Mouse (Mus musculus): ENCODE data around the gene Clec12b. TPM values are rescaled to one million over a fixed set of nuclear protein-coding genes. Genes with fewer than 3 reads are reported as not detected.

Clec12b gene
- total RNA-seq (2012; rRNA removed): not detected in 2 replicates

- in situ Hi-C loops (cut with MboI; ENCODE audit: low sequenced_read_pairs in 2 of 2, unreplicated experiment in 2 of 2): no loop called here
- no peaks in the 10 kb centered on the region for H3K4me1 ChIP-seq (ENCODE audit: control insufficient read depth in 2 of 2, insufficient read depth in 2 of 2, low read length in 2 of 2, poor library complexity in 1 of 2)
- no peak within 1 kb of the TSS for H3K27ac ChIP-seq (ENCODE audit: insufficient read depth, low read depth, low read length, poor library complexity, severe bottlenecking)
- TF ChIP-seq HCFC1 (IDR thresholded peaks at IDR 0.05; ENCODE audit: borderline replicate concordance, insufficient read depth, low read length) (no peak), CHD2 (IDR thresholded peaks at IDR 0.05; ENCODE audit: low read depth, low read length) (no peak), ZC3H11A (IDR thresholded peaks at IDR 0.05; ENCODE audit: borderline replicate concordance, low read depth, low read length) (no peak), MAFK (IDR thresholded peaks at IDR 0.05; ENCODE audit: insufficient read depth, low read depth, low read length) (no peak), ZNF384 (IDR thresholded peaks at IDR 0.05; ENCODE audit: low read depth, low read length) (no peak)
- no peak within 1 kb of the TSS for H3K4me3 ChIP-seq (ENCODE audit: insufficient read depth in 1 of 2, low read depth in 1 of 2, low read length in 2 of 2, poor library complexity in 1 of 2, severe bottlenecking in 1 of 2)
- no peak for DNase-seq (ENCODE audit: low read depth, low spot score)
- no peaks in the 10 kb centered on the region for H3K36me3 ChIP-seq (ENCODE audit: control insufficient read depth, insufficient read depth, low read length, poor library complexity, severe bottlenecking)
- no peak within 1 kb of the TSS for H3K9ac ChIP-seq (ENCODE audit: insufficient read depth, low read depth, low read length, poor library complexity, severe bottlenecking)
- no peaks in the 10 kb centered on the region for H3K9me3 ChIP-seq (ENCODE audit: control insufficient read depth, insufficient read depth, low read depth, low read length)
These were observed at the start of gene Clec12b for GRCm38 (mm10) chr6:129385774-129386173. Clec12b (minus strand) TSS chr6:129385874.

- Histone ChIP-seq H3K27ac (ENCODE audit: insufficient read depth, low read depth, low read length, poor library complexity, severe bottlenecking) (no peak overlapping the region), H3K4me3 (ENCODE audit: insufficient read depth in 1 of 2, low read depth in 1 of 2, low read length in 2 of 2, poor library complexity in 1 of 2, severe bottlenecking in 1 of 2) (no peak overlapping the region), H3K9ac (ENCODE audit: insufficient read depth, low read depth, low read length, poor library complexity, severe bottlenecking) (no peak overlapping the region), H3K4me1 (ENCODE audit: control insufficient read depth in 2 of 2, insufficient read depth in 2 of 2, low read length in 2 of 2, poor library complexity in 1 of 2) (no peaks in the 10 kb centered on the region), H3K9me3 (ENCODE audit: control insufficient read depth, insufficient read depth, low read depth, low read length) (no peaks in the 10 kb centered on the region), H3K36me3 (ENCODE audit: control insufficient read depth, insufficient read depth, low read length, poor library complexity, severe bottlenecking) (no peaks in the 10 kb centered on the region)
- TF ChIP-seq MAFK (IDR thresholded peaks at IDR 0.05; ENCODE audit: insufficient read depth, low read depth, low read length) (no peak), ZC3H11A (IDR thresholded peaks at IDR 0.05; ENCODE audit: borderline replicate concordance, low read depth, low read length) (no peak), ZNF384 (IDR thresholded peaks at IDR 0.05; ENCODE audit: low read depth, low read length) (no peak), HCFC1 (IDR thresholded peaks at IDR 0.05; ENCODE audit: borderline replicate concordance, insufficient read depth, low read length) (no peak)
- DNase-seq (ENCODE audit: low read depth, low spot score): no peak
- in situ Hi-C loops (cut with MboI; ENCODE audit: low sequenced_read_pairs in 2 of 2, unreplicated experiment in 2 of 2): no loop called here
These were observed 48.6 kb upstream of the Clec12b start for GRCm38 (mm10) chr6:129434239-129434638.

GRCm38 (mm10) chr6:129427281-129427680, 41.6 kb upstream of the Clec12b start:
- no peaks in the 10 kb centered on the region for H3K36me3 ChIP-seq (ENCODE audit: control insufficient read depth, insufficient read depth, low read length, poor library complexity, severe bottlenecking)
- H3K4me1 ChIP-seq (ENCODE audit: control insufficient read depth in 2 of 2, insufficient read depth in 2 of 2, low read length in 2 of 2, poor library complexity in 1 of 2): no peaks in the 10 kb centered on the region
- no peak overlapping the region for H3K4me3 ChIP-seq (ENCODE audit: insufficient read depth in 1 of 2, low read depth in 1 of 2, low read length in 2 of 2, poor library complexity in 1 of 2, severe bottlenecking in 1 of 2)
- no peak for DNase-seq (ENCODE audit: low read depth, low spot score)
- no peak overlapping the region for H3K9ac ChIP-seq (ENCODE audit: insufficient read depth, low read depth, low read length, poor library complexity, severe bottlenecking)
- no peak overlapping the region for H3K27ac ChIP-seq (ENCODE audit: insufficient read depth, low read depth, low read length, poor library complexity, severe bottlenecking)
- TF ChIP-seq ZNF384 (IDR thresholded peaks at IDR 0.05; ENCODE audit: low read depth, low read length): no peak
- no peak for TF ChIP-seq MAFK (IDR thresholded peaks at IDR 0.05; ENCODE audit: insufficient read depth, low read depth, low read length)
- TF ChIP-seq CHD2 (IDR thresholded peaks at IDR 0.05; ENCODE audit: low read depth, low read length): no peak
- no peak for TF ChIP-seq HCFC1 (IDR thresholded peaks at IDR 0.05; ENCODE audit: borderline replicate concordance, insufficient read depth, low read length)
- TF ChIP-seq ZC3H11A (IDR thresholded peaks at IDR 0.05; ENCODE audit: borderline replicate concordance, low read depth, low read length): no peak
- in situ Hi-C loops (cut with MboI; ENCODE audit: low sequenced_read_pairs in 2 of 2, unreplicated experiment in 2 of 2): no loop called here
- H3K9me3 ChIP-seq (ENCODE audit: control insufficient read depth, insufficient read depth, low read depth, low read length): no peaks in the 10 kb centered on the region

GRCm38 (mm10) chr6:129425812-129426211, 40.1 kb upstream of the Clec12b start:
- in situ Hi-C loops (cut with MboI; ENCODE audit: low sequenced_read_pairs in 2 of 2, unreplicated experiment in 2 of 2): no loop called here
- no peaks in the 10 kb centered on the region for H3K4me1 ChIP-seq (ENCODE audit: control insufficient read depth in 2 of 2, insufficient read depth in 2 of 2, low read length in 2 of 2, poor library complexity in 1 of 2)
- H3K27ac ChIP-seq (ENCODE audit: insufficient read depth, low read depth, low read length, poor library complexity, severe bottlenecking): no peak overlapping the region
- H3K9ac ChIP-seq (ENCODE audit: insufficient read depth, low read depth, low read length, poor library complexity, severe bottlenecking): no peak overlapping the region
- TF ChIP-seq ZNF384 (IDR thresholded peaks at IDR 0.05; ENCODE audit: low read depth, low read length) (no peak), ZC3H11A (IDR thresholded peaks at IDR 0.05; ENCODE audit: borderline replicate concordance, low read depth, low read length) (no peak), CHD2 (IDR thresholded peaks at IDR 0.05; ENCODE audit: low read depth, low read length) (no peak), MAFK (IDR thresholded peaks at IDR 0.05; ENCODE audit: insufficient read depth, low read depth, low read length) (no peak), HCFC1 (IDR thresholded peaks at IDR 0.05; ENCODE audit: borderline replicate concordance, insufficient read depth, low read length) (no peak)
- H3K36me3 ChIP-seq (ENCODE audit: control insufficient read depth, insufficient read depth, low read length, poor library complexity, severe bottlenecking): no peaks in the 10 kb centered on the region
- no peak overlapping the region for H3K4me3 ChIP-seq (ENCODE audit: insufficient read depth in 1 of 2, low read depth in 1 of 2, low read length in 2 of 2, poor library complexity in 1 of 2, severe bottlenecking in 1 of 2)
- no peaks in the 10 kb centered on the region for H3K9me3 ChIP-seq (ENCODE audit: control insufficient read depth, insufficient read depth, low read depth, low read length)
- no peak for DNase-seq (ENCODE audit: low read depth, low spot score)

- Histone ChIP-seq H3K4me3 (ENCODE audit: insufficient read depth in 1 of 2, low read depth in 1 of 2, low read length in 2 of 2, poor library complexity in 1 of 2, severe bottlenecking in 1 of 2) (no peak overlapping the region), H3K27ac (ENCODE audit: insufficient read depth, low read depth, low read length, poor library complexity, severe bottlenecking) (no peak overlapping the region), H3K9me3 (ENCODE audit: control insufficient read depth, insufficient read depth, low read depth, low read length) (no peaks in the 10 kb centered on the region), H3K4me1 (ENCODE audit: control insufficient read depth in 2 of 2, insufficient read depth in 2 of 2, low read length in 2 of 2, poor library complexity in 1 of 2) (no peaks in the 10 kb centered on the region), H3K9ac (ENCODE audit: insufficient read depth, low read depth, low read length, poor library complexity, severe bottlenecking) (no peak overlapping the region), H3K36me3 (ENCODE audit: control insufficient read depth, insufficient read depth, low read length, poor library complexity, severe bottlenecking) (no peaks in the 10 kb centered on the region)
- TF ChIP-seq ZNF384 (IDR thresholded peaks at IDR 0.05; ENCODE audit: low read depth, low read length) (no peak), MAFK (IDR thresholded peaks at IDR 0.05; ENCODE audit: insufficient read depth, low read depth, low read length) (no peak), HCFC1 (IDR thresholded peaks at IDR 0.05; ENCODE audit: borderline replicate concordance, insufficient read depth, low read length) (no peak), CHD2 (IDR thresholded peaks at IDR 0.05; ENCODE audit: low read depth, low read length) (no peak), ZC3H11A (IDR thresholded peaks at IDR 0.05; ENCODE audit: borderline replicate concordance, low read depth, low read length) (no peak)
- no peak for DNase-seq (ENCODE audit: low read depth, low spot score)
- in situ Hi-C loops (cut with MboI; ENCODE audit: low sequenced_read_pairs in 2 of 2, unreplicated experiment in 2 of 2): no loop called here
These were observed 39.5 kb upstream of the Clec12b start for GRCm38 (mm10) chr6:129425217-129425616.

All from ES-E14 (cell line).